Mouse (Mus musculus): ENCODE results near the gene Cecr2. TPM values are rescaled to one million over a fixed set of nuclear protein-coding genes. Genes with fewer than 3 reads are reported as not detected.

The Cecr2 gene
- polyA plus RNA-seq, 1 experiment = 7.6 TPM

DNA sequence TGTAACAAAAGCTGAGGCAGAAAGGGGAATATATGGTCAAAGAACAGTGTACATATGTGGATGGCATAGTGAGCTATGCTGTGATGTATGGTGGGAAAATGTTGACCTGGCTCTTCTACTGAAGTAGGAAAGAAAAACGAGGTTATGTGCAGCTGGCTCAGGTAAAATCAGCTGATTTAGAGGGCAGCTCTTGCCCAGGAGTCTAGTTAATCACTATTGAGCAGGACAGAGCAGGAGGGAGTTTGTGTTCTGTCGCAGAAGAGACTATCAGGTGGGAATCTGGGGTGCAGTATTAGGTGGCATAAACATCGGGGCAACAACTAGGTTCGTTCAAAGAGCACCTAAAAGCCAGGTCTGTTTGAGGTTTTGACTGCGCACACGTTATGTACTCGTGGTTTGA is 78.1 kb downstream of the Cecr2 start:
- DNase-seq = no peak
- Histone ChIP-seq H3K4me1 (ENCODE audit: control insufficient read depth, insufficient read depth, low read length) (no peaks in the 10 kb centered on the region), H3K27me3 (ENCODE audit: control insufficient read depth, insufficient read depth, low read length) (no peaks in the 10 kb centered on the region), H3K27ac (ENCODE audit: insufficient read depth, low read length) (no peak overlapping the region), H3K4me3 (replicated peaks; ENCODE audit: insufficient read depth, low read depth, low read length) (no peak overlapping the region)
- 94% methylated on average over 7 of the region's 7 CpGs for WGBS
- TF ChIP-seq CTCF (IDR thresholded peaks at IDR 0.05; ENCODE audit: borderline replicate concordance, insufficient read depth, low read depth, low read length) (no peak), POLR2A (IDR thresholded peaks at IDR 0.05; ENCODE audit: borderline replicate concordance, insufficient read depth, low read length) (no peak)

DNA sequence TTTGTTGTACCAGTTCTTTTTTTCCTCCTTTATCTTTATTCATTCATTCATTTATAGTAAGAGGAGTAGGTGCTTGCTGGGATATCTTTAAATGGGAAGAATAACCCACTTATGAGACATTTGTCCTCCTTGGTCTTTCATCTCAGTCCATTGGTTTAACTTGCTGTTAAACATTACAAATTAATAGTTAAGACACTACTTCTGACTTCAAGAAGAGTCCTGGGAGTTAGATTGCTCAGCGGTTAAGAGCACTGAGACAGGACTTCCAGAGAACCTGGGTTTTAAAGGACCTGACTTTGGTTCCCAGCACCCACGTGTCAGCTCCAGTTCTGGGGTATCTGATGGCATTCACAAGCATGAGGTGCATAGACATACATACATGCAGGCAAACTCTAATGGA is 80.2 kb downstream of the Cecr2 start:
- DNase-seq = no peak
- H3K27me3 ChIP-seq (ENCODE audit: control insufficient read depth, insufficient read depth, low read length) = no peaks in the 10 kb centered on the region
- H3K4me3 ChIP-seq (replicated peaks; ENCODE audit: insufficient read depth, low read depth, low read length) = no peak overlapping the region
- no peak for TF ChIP-seq POLR2A (IDR thresholded peaks at IDR 0.05; ENCODE audit: borderline replicate concordance, insufficient read depth, low read length)
- TF ChIP-seq CTCF (IDR thresholded peaks at IDR 0.05; ENCODE audit: borderline replicate concordance, insufficient read depth, low read depth, low read length) = no peak
- no peaks in the 10 kb centered on the region for H3K4me1 ChIP-seq (ENCODE audit: control insufficient read depth, insufficient read depth, low read length)
- H3K27ac ChIP-seq (ENCODE audit: insufficient read depth, low read length) = no peak overlapping the region
- WGBS = 92% methylated on average over 2 of the region's 2 CpGs

DNA sequence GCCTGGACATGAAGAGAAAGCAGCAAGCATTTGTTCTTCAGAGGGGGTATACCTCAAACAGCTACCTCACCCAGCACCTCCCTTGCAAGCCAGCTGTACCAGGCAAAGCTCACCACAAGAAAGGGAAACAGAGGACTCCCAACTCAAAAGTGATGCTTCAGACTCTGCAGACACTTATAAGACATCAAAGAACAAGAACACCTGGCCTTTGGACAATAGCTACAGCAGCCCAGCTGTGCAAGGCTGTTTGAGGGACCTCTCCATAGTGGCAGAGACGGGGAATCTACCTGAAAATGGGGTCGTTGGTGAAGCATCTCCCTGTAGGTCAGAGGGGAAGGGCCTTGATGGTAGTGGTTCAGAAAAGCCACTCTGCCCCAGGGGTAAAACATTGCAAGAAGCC is 95.0 kb downstream of the Cecr2 start:
- Histone ChIP-seq H3K27me3 (ENCODE audit: control insufficient read depth, insufficient read depth, low read length) (no peaks in the 10 kb centered on the region), H3K4me1 (ENCODE audit: control insufficient read depth, insufficient read depth, low read length) (no peaks in the 10 kb centered on the region), H3K4me3 (replicated peaks; ENCODE audit: insufficient read depth, low read depth, low read length) (no peak overlapping the region), H3K27ac (ENCODE audit: insufficient read depth, low read length) (no peak overlapping the region)
- DNase-seq = no peak
- TF ChIP-seq POLR2A (IDR thresholded peaks at IDR 0.05; ENCODE audit: borderline replicate concordance, insufficient read depth, low read length) = no peak
- TF ChIP-seq CTCF (IDR thresholded peaks at IDR 0.05; ENCODE audit: borderline replicate concordance, insufficient read depth, low read depth, low read length) = no peak
- WGBS = 98% methylated on average over 2 of the region's 2 CpGs

DNA sequence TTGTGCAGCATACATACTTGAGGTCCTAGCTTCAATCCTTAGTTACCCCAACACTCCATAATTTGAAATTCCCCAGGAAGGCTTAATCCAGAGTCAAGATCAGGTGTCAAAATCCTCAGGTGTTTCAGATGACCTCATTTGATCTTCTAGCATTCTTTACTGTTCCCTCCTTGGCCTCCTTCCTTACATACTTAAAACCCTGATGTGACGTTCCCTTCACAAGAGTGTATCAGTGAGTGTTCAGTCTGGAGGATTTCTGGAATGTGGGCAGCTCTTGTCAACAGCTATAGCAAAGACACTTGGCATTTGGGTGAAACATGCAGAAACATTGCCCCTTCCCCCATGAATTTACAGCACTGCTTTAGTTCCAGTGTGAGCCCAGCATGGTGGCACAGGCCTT is 103.8 kb downstream of the Cecr2 start:
- DNase-seq = no peak
- 90% methylated on average over 1 of the region's 1 CpGs for WGBS

DNA sequence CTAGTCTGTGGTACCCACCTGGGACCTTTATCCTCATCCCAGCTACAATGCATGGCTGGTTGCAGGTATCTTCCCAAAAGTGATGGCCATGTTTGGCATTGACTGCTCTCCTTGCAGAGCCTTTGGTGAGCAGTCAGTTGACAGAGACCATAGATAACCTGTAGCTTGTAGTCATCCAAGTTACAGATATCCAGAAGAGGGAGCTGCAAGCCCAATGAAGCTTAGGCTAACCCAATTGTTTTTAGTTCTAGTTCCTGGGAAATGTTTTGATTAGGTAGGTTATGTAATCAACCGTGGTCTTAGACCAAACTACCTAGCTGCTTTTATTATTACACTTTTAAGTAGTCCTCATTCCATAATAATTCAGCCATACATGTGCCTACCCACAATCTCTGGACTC is 105.2 kb downstream of the Cecr2 start:
- H3K4me1 ChIP-seq (ENCODE audit: control insufficient read depth, insufficient read depth, low read length) = no peaks in the 10 kb centered on the region
- no peaks in the 10 kb centered on the region; the same call in 1 of the 2 replicates for H3K27me3 ChIP-seq (ENCODE audit: control insufficient read depth, insufficient read depth, low read length)
- 83% methylated on average over 1 of the region's 1 CpGs for WGBS
- H3K27ac ChIP-seq (ENCODE audit: insufficient read depth, low read length) = no peak overlapping the region
- no peak overlapping the region for H3K4me3 ChIP-seq (replicated peaks; ENCODE audit: insufficient read depth, low read depth, low read length)
- DNase-seq = no peak
- no peak for TF ChIP-seq POLR2A (IDR thresholded peaks at IDR 0.05; ENCODE audit: borderline replicate concordance, insufficient read depth, low read length)
- TF ChIP-seq CTCF (IDR thresholded peaks at IDR 0.05; ENCODE audit: borderline replicate concordance, insufficient read depth, low read depth, low read length) = no peak

More for the DNA sequence above, 103.8 kb downstream of the Cecr2 start:
- no peak overlapping the region for H3K4me3 ChIP-seq (replicated peaks; ENCODE audit: insufficient read depth, low read depth, low read length)
- no peak for TF ChIP-seq CTCF (IDR thresholded peaks at IDR 0.05; ENCODE audit: borderline replicate concordance, insufficient read depth, low read depth, low read length)
- TF ChIP-seq POLR2A (IDR thresholded peaks at IDR 0.05; ENCODE audit: borderline replicate concordance, insufficient read depth, low read length) = no peak
- H3K27ac ChIP-seq (ENCODE audit: insufficient read depth, low read length) = no peak overlapping the region
- H3K27me3 ChIP-seq (ENCODE audit: control insufficient read depth, insufficient read depth, low read length) = no peaks in the 10 kb centered on the region; the same call in 1 of the 2 replicates
- H3K4me1 ChIP-seq (ENCODE audit: control insufficient read depth, insufficient read depth, low read length) = no peaks in the 10 kb centered on the region

DNA sequence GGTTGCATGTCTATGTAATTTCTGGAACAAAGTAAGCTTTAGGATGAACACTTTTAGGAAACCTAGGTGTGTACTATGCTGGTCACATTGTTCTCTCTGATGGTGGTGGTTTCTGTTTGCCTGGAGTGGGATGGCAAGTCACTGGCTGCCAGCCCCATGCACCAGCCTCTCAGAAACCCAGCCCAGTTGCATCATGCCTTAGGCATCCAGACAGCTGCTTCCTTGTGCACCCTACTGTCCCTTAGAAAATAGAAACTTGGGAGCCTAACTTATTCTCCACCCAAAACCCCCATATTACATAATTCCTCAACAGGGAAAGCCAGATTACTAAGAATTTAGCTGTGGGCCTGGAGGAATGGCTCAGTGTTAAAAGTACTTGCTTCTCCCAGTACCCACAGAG is 105.9 kb downstream of the Cecr2 start:
- Histone ChIP-seq H3K27me3 (ENCODE audit: control insufficient read depth, insufficient read depth, low read length) (no peaks in the 10 kb centered on the region; the same call in 1 of the 2 replicates), H3K4me1 (ENCODE audit: control insufficient read depth, insufficient read depth, low read length) (no peaks in the 10 kb centered on the region), H3K4me3 (replicated peaks; ENCODE audit: insufficient read depth, low read depth, low read length) (no peak overlapping the region), H3K27ac (ENCODE audit: insufficient read depth, low read length) (no peak overlapping the region)
- TF ChIP-seq CTCF (IDR thresholded peaks at IDR 0.05; ENCODE audit: borderline replicate concordance, insufficient read depth, low read depth, low read length) (no peak), POLR2A (IDR thresholded peaks at IDR 0.05; ENCODE audit: borderline replicate concordance, insufficient read depth, low read length) (no peak)
- DNase-seq = no peak

DNA sequence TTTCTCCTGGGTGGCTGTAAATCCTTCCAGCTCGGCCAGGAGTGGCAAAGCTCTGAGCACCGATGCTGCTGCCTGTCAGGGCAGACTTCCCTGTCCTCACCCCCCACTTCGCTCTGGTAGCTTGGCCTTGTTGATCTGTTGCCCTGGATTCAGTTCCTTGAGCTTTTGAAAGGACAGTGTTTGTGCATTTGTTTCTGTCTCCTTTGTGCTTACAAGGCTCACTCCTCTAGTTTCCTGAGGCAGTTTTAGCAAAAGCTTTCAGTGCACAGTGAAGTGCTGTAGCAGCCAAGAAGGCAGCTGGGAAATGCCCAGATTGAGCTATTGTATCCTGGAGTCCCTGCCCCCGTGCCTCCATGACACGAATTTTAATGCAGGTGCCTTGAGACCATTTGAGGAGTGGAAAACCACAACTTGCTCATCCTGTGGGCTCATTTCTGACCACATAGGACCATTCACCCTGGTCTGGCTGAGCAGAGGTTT is 107.0 kb downstream of the Cecr2 start, which contains the start of gene Slc25a18:
Gene Slc25a18 (plus strand): TSS at position 430 of the 480 bp plus-strand sequence.
- no peak within 1 kb of the TSS for H3K4me3 ChIP-seq (replicated peaks; ENCODE audit: insufficient read depth, low read depth, low read length)
- no peaks in the 10 kb centered on the region for H3K4me1 ChIP-seq (ENCODE audit: control insufficient read depth, insufficient read depth, low read length)
- no peak for TF ChIP-seq POLR2A (IDR thresholded peaks at IDR 0.05; ENCODE audit: borderline replicate concordance, insufficient read depth, low read length)
- no peak for TF ChIP-seq CTCF (IDR thresholded peaks at IDR 0.05; ENCODE audit: borderline replicate concordance, insufficient read depth, low read depth, low read length)
- peak in 1 of 2 experiments; percentile 36 for DNase-seq
- 27% methylated on average over 5 of the region's 5 CpGs for WGBS
- H3K27ac ChIP-seq (ENCODE audit: insufficient read depth, low read length) = peak within 1 kb of the TSS; percentile 28
- H3K27me3 ChIP-seq (ENCODE audit: control insufficient read depth, insufficient read depth, low read length) = no peaks in the 10 kb centered on the region; the same call in 1 of the 2 replicates

DNA sequence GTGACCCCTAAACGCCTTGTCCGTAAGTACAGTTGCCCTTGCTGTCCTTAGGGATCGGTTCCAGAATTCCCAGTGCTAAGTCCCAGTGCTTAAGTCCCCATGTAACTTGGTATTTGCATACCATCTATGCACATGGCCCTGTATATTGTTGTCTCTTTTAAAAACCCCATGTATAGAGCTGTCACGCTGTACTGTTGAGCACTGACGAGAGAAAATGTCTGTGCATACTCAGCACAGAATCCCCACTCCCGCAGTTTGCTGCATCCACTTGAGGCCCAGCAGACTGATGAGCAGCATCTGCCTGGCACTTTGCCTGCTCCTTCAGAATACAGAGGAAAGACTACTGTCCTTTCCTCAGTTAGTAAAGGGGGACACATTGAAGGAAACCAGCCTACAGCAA is 107.6 kb downstream of the Cecr2 start:
- WGBS = 64% methylated on average over 6 of the region's 6 CpGs
- TF ChIP-seq POLR2A (IDR thresholded peaks at IDR 0.05; ENCODE audit: borderline replicate concordance, insufficient read depth, low read length) (no peak), CTCF (IDR thresholded peaks at IDR 0.05; ENCODE audit: borderline replicate concordance, insufficient read depth, low read depth, low read length) (no peak)
- H3K4me3 ChIP-seq (replicated peaks; ENCODE audit: insufficient read depth, low read depth, low read length) = no peak overlapping the region

More for the DNA sequence above, 107.6 kb downstream of the Cecr2 start:
- DNase-seq = no peak
- H3K27ac ChIP-seq (ENCODE audit: insufficient read depth, low read length) = peak overlapping the region; percentile 28; the same call in 1 of the 2 replicates
- no peaks in the 10 kb centered on the region for H3K4me1 ChIP-seq (ENCODE audit: control insufficient read depth, insufficient read depth, low read length)
- H3K27me3 ChIP-seq (ENCODE audit: control insufficient read depth, insufficient read depth, low read length) = no peaks in the 10 kb centered on the region; the same call in 1 of the 2 replicates
